Mouse (Mus musculus) cerebellum, adult 9-11 months (tissue): ENCODE measurements around the gene Shisa5.
A peak's percentile ranks its signal among the peaks of the same experiment; 100 is the strongest.

ENCODE experiments used
- DNase-seq: peaks from one replicate; pipeline ENCODE4 v3.0.0; 2022

Gene Shisa5

DNA sequence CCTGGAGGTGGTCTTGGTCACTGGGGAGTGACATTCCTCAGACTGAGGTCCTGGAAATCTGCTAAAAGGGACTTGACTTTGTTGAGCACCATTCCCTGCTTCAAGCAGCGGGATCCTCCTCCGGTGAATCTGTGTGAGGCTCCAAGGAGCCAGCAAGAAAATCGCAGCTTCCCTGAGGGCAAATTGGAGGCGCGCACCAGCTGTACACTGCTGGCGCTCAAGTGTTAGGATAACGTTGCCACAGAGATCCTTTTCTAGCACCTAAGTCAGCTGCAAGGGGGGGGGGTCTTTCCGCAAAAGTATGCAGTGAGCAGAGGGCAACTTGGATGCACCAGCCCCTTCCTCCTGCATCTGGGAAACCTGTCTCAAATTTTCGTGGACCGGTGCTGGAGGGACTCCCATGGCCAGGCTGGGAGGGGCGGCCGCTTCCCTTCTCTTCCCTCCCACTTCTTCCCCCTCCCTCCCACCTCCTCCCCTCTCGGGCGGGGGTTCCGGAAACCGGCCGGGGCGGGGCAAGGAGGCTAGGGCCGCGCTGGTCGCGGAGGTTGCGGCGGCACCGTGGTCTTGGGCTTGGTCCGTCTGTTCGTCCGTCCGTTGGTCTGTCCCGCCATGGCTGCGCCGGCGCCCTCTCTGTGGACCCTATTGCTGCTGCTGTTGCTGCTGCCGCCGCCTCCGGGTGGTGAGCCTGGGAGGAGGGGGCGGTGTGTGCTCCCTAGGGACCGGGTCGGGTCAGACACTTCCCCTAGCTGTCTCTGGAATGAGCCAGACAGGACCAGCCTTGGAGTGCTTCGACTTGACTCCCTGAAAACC is at the start of gene Shisa5:
Gene Shisa5 (plus strand): TSS at position 480 of the 810 bp plus-strand sequence.
- DNase-seq, result peak; percentile 63

DNA sequence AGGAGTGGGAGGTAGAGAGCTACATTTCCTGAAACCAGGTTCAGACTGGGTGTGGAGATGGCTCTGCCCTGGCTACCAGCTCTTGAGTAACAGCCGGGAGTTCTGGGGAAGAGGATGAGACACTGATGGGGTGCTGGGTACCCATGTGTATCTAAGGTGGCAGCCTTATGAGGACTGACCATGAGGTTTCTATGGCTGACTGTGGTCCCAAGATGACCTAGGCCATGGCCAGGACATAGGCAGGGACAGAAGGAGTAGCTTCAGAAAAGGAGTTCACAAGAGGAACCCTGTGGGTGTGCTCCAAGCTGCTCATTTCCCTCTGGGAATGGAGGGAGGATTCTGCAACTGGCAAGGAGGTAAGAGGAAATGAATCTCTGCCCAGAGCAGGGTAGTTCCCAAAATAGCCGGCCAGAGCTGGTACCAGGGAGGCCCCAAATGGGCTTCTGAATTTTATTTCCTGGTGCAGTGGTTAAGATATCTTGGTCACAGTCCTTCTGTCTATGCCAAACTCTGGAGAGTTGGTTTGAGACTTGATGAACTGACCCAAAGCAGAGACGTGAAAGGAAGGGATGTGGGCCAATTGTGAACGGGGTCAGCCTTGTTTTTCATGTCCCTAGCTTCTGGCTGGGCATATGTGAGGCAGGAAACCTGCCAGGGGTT is 48.4 kb upstream of the Shisa5 start:
- no peak for DNase-seq

DNA sequence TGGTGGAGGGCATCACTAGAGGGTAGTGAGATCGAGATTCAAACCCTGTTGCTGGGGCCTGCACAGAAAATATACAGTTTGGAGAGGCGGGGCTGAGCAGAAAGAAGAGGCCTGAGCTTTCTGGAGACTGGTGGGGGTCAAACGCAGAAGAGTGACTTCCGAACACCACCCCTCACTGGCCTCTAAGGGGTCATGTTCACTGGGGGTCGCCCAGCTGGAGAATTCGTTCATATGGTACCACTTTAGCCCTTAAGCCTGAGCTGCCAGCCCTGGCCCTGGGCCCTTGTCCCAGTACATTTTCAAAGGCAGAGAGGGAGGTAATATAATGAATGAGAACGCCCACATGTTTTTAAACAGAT is 47.9 kb upstream of the Shisa5 start:
- peak; percentile 58 for DNase-seq

DNA sequence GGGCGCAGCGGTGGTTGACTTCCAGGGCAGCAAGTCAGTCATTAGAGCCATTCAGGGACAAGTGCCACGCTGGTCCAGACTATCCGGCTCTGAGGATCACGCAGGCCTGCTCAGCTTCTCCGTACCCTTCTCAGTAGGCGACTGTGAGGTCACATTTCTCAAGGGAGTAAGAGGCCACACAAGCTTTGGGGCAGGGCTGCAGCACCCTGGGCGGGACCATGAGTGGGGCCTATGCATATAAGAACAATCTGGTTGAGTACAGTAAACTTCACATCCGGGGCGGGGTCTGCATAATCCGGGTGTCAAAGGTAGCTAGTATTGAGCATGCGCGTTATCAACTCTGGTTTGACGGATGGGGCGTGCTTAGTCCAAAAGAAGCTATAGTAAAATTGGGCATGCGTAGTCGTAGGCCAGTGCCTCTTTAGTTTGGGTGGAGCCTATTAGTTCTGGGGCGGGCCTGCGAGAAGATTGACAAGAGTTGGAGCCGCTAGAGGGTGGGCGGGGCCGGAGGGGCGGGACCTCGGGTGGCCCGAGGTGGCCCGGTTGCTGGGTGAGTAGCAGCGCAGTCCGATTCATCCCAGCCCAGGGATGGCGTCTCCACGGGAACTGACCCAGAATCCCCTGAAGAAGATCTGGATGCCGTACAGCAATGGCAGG is 46.8 kb upstream of the Shisa5 start, which contains the start of gene Pfkfb4:
Gene Pfkfb4 (plus strand): TSS at position 351 of the 657 bp plus-strand sequence.
- DNase-seq, result peak; percentile 98

DNA sequence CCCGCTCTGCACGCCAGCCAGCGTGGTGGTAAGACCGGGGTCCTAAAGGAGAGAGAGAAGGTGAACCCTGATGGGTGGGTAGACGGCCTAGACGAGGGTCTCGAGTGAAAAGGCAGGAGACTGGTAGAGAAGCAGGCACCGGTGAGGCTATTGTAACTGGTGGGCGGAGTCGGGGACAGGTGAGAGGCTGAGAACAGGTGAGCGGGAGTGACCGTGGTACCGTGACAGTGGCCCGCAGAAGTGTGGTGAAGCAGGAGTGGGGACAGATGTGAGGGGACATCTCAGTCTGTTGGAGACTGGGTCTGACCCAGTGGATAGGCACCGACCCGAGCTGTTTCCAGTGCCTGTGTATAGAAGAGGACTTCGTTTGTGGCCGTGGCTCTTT is 46.3 kb upstream of the Shisa5 start:
- DNase-seq, result no peak

DNA sequence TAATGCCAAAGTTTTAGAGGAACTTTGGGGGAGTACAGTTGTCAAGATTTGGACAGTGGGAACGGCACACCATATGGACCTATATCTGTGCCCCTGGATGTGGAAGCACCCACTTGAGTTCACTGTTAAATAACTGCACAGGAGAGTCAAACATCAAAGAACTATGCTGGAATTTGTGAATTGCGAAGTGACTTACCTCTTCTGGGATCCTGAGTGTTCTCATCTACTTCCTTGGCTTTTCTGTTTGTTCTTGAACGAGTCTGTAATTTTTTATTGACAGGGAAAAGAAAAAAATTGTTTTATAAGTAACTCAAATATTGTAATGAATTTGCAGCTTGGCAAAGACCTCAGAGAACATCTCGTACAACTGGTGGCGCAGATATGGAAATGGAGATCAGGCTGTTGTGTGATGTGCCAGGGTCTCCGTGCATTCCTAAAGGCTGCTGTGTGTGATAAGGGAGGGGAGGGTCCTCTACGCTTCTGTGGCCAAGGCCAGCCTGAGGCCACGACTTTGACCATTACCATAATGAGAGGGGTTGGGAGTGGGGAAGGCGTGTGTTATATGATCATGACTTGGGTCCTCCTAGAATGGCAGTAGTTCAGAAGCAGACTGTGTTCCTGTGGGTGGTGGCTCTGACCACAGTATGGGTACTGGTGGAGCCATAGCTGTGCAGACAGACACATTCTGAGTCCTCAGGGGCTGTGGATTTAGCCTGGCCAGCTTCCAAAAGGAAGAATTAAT is 45.6 kb upstream of the Shisa5 start:
- peak; percentile 45 for DNase-seq

DNA sequence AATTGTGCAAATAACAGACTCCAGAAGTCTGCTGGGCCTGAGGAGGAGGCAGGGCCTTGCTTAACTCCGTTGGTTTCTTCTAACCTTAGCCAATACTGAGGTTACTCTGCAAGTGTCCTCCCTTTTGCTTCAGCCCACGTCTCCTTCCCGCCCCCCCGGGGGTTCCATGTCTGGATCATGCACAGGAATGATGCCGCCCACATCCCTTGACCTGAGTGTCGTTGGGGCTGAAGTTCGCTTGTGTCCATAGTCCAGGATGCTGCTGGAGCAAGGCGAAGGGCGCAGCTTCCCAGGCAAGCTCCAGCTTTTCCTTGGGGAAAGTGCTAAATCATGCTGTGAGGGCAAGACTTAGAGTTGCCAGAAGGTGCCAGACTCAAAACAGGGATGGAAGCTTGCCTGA is 42.0 kb upstream of the Shisa5 start:
- DNase-seq, result no peak

DNA sequence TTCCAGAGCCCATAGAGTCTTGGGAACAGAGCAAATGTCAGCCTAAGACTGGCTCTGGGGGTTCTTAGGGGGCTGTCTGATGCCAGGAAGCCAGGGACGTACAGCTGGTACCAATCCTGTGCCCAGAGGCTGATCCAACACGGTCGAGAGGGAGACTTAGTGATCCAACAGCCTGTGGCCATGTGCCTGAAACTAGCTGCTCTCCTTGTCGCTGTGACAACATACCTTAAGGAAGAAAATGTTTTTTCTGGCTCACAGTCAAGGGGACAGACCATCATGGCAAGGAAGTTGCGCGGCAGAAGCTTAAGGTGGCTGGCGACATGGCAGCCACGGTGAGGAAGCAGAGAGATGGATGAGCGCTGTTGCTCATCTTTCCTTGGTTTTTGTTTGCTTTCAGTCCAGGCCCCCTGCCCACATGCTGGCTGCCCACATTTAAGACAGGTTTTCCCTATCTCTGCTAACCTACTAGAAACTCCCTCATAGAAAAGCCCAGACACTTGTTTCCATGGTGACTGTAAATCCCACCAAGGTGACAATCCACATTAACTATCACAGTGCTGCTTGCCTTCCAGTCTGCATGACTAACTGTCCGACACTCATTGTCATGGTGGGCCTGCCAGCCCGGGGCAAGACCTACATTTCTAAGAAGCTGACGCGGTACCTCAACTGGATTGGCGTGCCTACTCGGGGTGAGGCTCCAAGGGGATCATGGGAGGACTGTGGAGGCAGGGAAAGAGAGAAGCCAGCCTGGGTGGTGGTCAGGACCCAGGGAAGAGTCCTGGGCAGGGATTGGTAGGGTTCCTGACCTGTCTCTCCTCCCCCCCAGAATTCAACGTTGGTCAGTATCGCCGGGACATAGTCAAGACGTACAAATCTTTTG is 39.8 kb upstream of the Shisa5 start:
- DNase-seq, result no peak

DNA sequence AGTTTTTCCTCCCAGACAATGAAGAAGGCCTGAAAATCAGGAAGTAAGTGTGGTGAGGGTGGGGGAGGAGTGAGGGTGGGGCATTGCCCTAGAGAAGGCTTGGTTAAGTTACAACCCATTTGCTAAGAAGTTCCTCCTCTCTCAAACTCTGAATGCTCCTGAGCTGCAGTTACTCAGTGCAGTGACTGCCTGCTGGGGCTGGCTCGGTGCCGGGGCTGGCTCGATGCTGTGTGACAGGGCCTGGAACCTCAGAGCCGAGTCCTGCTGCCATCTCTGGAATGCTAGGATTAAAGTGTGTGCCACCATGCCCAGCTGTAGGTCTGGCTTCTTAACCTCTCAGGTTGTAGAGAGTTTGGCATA is 39.2 kb upstream of the Shisa5 start:
- DNase-seq, result no peak

DNA sequence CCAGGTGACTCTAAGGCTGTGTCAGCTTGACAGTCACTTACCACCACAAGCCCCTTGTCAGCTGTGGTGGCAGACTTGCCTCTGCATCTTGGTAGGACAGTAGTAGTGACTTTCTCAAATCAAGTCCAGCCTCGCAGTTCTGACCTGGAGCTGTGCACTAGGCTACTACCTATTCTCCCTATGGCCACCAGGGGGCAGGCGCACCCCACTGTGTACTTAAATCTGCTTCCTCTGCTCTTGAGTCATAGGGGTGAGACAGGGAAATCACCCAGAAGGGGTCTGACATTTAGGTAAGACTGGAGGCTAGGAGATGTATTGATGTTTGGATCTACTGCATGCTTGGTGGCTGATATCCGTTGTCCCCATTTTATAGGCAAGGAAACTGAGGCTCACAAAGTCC is 37.6 kb upstream of the Shisa5 start:
- DNase-seq, result peak; percentile 55

DNA sequence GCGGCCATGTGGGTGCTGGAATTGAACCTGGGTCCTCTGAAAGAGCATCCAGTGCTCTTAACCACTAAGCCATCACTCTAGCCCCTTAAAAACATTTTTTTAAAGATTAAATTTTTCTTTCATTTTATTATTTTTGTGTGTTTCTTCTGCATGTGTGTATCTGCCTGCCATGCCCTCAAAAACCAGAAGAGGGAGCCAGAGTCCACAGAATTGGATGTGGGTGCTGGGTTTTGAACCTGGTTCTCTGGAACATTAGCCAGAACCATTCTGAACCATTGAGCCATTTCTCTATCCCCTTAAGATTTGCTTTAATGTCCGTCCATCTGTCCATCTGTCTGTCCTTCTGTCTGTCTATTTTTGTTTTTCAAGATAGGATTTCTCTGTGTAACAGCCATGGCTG is 35.2 kb upstream of the Shisa5 start:
- no peak for DNase-seq

DNA sequence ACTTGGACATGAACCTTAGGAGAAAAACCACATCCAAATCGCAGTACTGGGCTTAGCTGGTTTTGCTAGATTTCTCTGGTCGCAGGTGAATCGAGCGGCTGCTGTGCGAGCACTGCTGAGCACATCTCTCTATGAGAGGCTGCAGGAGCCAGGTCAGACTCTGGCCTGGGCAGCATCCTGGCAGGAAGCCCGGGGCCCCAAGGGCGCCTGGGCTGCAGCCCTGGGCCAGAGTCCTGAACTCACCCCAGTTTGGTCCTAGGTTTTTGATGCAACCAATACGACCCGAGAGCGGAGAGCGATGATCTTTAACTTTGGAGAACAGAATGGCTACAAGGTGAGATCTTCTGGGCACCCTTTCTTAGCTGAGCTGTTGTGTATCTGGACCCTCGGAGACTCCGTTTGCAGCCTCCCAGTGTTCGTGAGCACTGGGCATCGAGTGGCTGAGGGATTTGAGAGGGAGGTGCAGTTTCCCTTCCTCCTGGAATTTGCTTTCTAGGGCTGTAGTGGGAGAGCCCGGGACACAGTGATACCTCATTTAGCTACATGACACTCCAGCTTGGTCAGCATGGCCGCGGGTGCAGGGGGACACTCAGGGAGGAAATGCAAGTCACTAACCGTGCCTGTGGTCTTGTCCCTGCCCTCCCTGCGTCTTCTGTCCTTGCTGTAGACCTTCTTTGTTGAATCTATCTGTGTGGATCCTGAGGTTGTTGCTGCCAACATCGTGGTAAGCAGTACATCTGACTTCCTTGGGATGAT is 31.2 kb upstream of the Shisa5 start:
- no peak for DNase-seq

DNA sequence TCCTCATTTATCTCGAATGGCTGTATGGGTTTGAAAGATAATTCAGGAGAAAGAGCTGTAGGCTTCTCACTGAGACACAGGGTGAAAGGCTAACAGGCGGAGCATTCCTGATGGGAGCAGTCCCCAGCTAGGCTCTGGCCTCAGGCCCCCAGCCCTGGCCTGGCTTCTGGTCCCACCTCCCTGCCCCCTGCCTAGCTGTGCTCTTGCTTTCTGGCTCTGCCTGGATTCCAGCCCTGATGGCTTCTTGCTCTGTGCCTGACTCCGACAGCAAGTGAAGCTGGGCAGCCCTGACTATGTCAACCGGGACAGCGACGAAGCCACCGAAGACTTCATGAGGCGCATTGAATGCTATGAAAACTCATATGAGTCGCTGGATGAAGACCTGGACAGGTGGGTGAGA is 30.3 kb upstream of the Shisa5 start:
- no peak for DNase-seq

DNA sequence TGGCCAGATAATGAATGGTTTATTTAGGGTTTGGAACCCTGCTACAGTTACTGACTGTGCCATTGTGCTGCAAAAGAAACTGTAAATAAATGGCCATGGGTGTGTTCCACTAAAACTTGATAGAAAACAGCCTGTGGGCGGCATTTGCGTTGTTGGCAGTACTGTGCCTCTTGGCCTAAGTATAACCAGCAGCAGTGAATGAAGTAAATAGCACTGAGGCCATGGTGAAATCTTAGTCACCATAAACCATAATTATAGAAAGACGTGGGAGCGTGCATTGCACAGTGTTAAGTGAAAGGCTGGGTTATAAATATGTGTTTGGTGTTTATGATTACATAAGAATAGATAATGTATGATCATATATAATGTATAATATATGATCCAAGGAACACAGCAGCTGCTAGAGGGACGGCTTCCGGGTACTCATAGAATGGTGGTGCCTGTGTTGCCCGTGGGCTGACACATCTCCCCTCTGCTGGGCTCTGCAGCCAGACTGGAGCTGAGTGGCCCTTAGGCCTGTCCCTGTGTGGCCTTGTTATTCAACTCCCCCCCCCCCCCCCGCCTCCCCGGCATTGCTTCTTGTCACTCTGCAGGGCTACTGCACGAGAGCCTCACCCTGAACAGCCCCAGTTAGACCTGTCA is 29.2 kb upstream of the Shisa5 start:
- no peak for DNase-seq

DNA sequence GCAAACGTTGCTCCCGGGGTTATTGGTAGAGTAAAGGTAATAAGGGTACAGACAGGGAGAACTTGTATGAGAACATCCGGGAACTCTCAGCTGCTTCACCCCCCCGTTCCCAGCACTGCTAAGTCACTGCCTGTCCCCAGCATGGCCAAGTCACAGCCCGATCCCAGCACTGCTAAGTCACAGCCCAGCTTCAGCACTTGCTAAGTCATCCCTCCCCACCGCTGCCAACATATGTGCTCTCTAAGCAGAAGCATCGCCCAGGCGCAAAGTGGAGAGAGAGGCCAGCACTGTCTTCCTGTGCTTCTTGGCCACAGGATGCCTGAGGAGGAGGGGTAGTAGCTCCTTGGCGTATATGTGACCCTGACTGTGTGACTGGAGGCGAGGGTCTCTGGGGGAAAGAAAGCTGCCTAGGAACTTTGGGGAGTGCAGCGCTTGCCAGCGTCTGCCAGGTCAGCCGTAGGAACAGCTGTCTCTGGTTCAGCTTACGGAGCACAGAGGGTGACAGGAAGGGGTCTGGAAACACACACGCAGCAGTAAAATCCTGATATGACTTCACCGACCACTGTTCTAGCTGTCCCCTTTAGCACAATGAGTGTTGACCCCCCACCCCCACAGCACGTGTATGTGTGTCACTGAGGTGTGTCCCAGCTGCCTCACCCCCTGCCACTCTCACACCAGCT is 28.6 kb upstream of the Shisa5 start:
- DNase-seq, result no peak

DNA sequence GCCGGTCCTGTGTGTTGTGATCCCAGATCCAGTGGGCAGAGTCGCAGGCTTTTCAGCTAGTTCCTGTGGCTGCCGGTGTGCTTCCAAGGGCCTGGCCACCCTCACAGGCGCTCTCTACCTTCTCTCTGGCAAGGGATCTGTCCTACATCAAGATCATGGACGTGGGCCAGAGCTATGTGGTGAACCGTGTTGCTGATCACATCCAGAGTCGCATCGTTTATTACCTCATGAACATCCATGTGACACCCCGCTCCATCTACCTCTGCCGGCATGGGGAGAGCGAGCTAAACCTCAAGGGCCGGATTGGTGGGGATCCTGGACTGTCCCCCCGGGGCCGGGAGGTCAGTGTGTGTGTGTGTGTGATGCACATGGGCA is 28.1 kb upstream of the Shisa5 start:
- DNase-seq, result no peak

DNA sequence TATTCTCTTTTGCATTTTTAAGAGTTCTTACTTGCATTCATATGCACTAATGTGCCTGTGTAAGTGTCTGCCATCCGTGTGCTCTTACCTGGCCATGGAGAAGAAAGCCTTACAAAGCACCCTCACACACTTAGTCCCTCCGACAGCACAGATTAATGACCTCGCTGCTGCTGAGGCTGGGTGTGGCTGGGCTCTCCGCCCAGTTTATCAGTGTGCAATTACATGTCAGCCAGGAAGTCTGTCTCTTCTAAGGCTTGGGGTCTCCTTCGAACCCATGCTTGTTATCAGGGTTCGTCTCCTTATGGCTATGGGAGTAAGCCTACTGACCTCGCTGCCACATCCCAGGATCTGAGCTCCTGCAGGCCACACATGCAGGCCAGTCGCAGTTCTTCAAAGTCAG is 23.0 kb upstream of the Shisa5 start:
- no peak for DNase-seq

DNA sequence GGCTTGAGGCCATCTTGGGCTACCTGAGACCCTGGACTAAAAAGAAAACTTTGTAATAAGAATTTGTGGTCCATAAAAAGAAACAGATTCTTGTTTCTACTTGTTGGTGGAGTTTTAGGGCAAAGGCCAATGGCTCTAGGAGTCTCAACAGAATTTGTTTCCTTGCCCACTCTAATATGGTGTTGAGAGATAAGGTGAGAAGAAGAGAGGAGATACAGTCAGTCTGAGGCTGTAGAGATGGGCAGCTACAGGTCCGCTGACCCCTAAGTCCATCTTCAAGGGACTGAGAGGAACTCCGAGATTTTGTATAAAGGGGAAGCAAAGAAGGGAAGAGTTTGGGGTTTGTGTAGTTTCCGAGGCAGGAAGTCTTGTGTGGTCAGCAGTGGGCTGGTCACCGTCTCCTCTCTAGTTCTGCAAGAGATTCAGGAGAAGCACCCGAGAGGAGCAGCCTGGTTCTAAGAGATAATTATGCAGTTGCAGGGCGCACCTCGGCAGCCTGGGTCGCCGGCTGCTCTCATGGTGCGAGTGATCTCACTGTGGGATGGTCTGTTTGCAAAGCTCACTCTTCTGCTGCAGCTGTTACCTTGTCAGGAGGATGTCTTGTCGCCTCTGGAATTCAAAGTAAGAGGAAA is 21.3 kb upstream of the Shisa5 start:
- no peak for DNase-seq

DNA sequence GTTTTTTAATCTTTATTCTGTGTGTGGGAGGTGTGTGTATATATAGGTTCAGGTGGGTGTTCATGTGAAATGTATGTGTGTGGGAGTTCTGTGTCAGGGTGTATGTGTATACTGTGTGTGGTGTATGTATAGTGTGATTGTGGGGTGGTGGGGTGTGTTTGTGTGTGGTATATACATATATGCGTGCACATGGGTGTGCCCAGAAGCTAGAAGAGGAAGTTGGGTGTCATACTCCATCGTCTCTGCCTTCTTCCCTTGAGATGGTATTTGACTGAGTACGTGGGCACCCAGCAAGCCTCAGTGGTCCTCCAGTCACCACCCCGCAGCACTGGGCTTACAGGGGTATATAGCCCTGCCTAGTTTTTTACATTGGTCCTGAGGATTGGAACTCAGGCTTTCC is 16.9 kb upstream of the Shisa5 start:
- no peak for DNase-seq
